Mouse (Mus musculus): ENCODE results near the gene Plekhg2. TPM values are rescaled to one million over a fixed set of nuclear protein-coding genes. Genes with fewer than 3 reads are reported as not detected.

Plekhg2 gene
- polyA plus RNA-seq (2014; fragmentation: Illumina TruSeq; extraction: RNeasy Lipid Tissue Mini Kit (QIAGEN cat#74804); ENCODE audit: low replicate concordance): 1.4 TPM

GRCm38 (mm10) chr7:28372251-28373108 lies at the start of gene Plekhg2:
Gene Plekhg2, minus strand, starts transcription at chr7:28372599.

GRCm38 (mm10) chr7:28392429-28393271 lies 20.3 kb upstream of the Plekhg2 start, which contains the start of the genes Med29 and Paf1:
Gene Med29, minus strand, starts transcription at chr7:28392708.
Gene Paf1, plus strand, starts transcription at chr7:28392951.

GRCm38 (mm10) chr7:28380237-28381016 lies 8.0 kb upstream of the Plekhg2 start, which contains the start of gene Zfp36:
Gene Zfp36, minus strand, starts transcription at chr7:28380253.

GRCm38 (mm10) chr7:28350155-28350883 lies 22.1 kb downstream of the Plekhg2 start, which contains the start of gene Rps16:
Gene Rps16, plus strand, starts transcription at chr7:28350652.

GRCm38 (mm10) chr7:28338108-28338998 lies 34.0 kb downstream of the Plekhg2 start, which contains the start of gene Supt5:
Gene Supt5, minus strand, starts transcription at chr7:28338746.

GRCm38 (mm10) chr7:28311926-28312543 lies 60.4 kb downstream of the Plekhg2 start, which contains the start of gene Timm50:
Gene Timm50, minus strand, starts transcription at chr7:28312072.

Other genes with a start within 250 kb of the Plekhg2 start
- gene 9530053A07Rik, start 243.1 kb downstream of the Plekhg2 start, polyA plus RNA-seq (2014; fragmentation: Illumina TruSeq; extraction: RNeasy Lipid Tissue Mini Kit (QIAGEN cat#74804); ENCODE audit: low replicate concordance): not detected
- 9.7 TPM for gene Fbl, start 202.9 kb downstream of the Plekhg2 start, polyA plus RNA-seq (2014; fragmentation: Illumina TruSeq; extraction: RNeasy Lipid Tissue Mini Kit (QIAGEN cat#74804); ENCODE audit: low replicate concordance)
- 0.19 TPM for gene Dyrk1b, start 193.1 kb downstream of the Plekhg2 start, polyA plus RNA-seq (2014; fragmentation: Illumina TruSeq; extraction: RNeasy Lipid Tissue Mini Kit (QIAGEN cat#74804); ENCODE audit: low replicate concordance)
- 1.9 TPM for gene Eid2, start 104.7 kb downstream of the Plekhg2 start, polyA plus RNA-seq (2014; fragmentation: Illumina TruSeq; extraction: RNeasy Lipid Tissue Mini Kit (QIAGEN cat#74804); ENCODE audit: low replicate concordance)
- 5.1 TPM for gene Eid2b, start 94.9 kb downstream of the Plekhg2 start, polyA plus RNA-seq (2014; fragmentation: Illumina TruSeq; extraction: RNeasy Lipid Tissue Mini Kit (QIAGEN cat#74804); ENCODE audit: low replicate concordance)
- not detected for gene Selenov, start 81.4 kb downstream of the Plekhg2 start, polyA plus RNA-seq (2014; fragmentation: Illumina TruSeq; extraction: RNeasy Lipid Tissue Mini Kit (QIAGEN cat#74804); ENCODE audit: low replicate concordance)
- not detected for gene Dll3, start 70.4 kb downstream of the Plekhg2 start, polyA plus RNA-seq (2014; fragmentation: Illumina TruSeq; extraction: RNeasy Lipid Tissue Mini Kit (QIAGEN cat#74804); ENCODE audit: low replicate concordance)
- 3.6 TPM for gene Timm50, start 60.5 kb downstream of the Plekhg2 start, polyA plus RNA-seq (2014; fragmentation: Illumina TruSeq; extraction: RNeasy Lipid Tissue Mini Kit (QIAGEN cat#74804); ENCODE audit: low replicate concordance)
- 17.7 TPM for gene Supt5, start 33.9 kb downstream of the Plekhg2 start, polyA plus RNA-seq (2014; fragmentation: Illumina TruSeq; extraction: RNeasy Lipid Tissue Mini Kit (QIAGEN cat#74804); ENCODE audit: low replicate concordance)
- 88.0 TPM for gene Rps16, start 21.9 kb downstream of the Plekhg2 start, polyA plus RNA-seq (2014; fragmentation: Illumina TruSeq; extraction: RNeasy Lipid Tissue Mini Kit (QIAGEN cat#74804); ENCODE audit: low replicate concordance)
- gene Zfp36, start 7.7 kb upstream of the Plekhg2 start, polyA plus RNA-seq (2014; fragmentation: Illumina TruSeq; extraction: RNeasy Lipid Tissue Mini Kit (QIAGEN cat#74804); ENCODE audit: low replicate concordance): 49.2 TPM
- gene Med29, start 20.1 kb upstream of the Plekhg2 start, polyA plus RNA-seq (2014; fragmentation: Illumina TruSeq; extraction: RNeasy Lipid Tissue Mini Kit (QIAGEN cat#74804); ENCODE audit: low replicate concordance): 1.0 TPM
- 41.1 TPM for gene Paf1, start 20.4 kb upstream of the Plekhg2 start, polyA plus RNA-seq (2014; fragmentation: Illumina TruSeq; extraction: RNeasy Lipid Tissue Mini Kit (QIAGEN cat#74804); ENCODE audit: low replicate concordance)
- gene Gmfg, start 64.8 kb upstream of the Plekhg2 start, polyA plus RNA-seq (2014; fragmentation: Illumina TruSeq; extraction: RNeasy Lipid Tissue Mini Kit (QIAGEN cat#74804); ENCODE audit: low replicate concordance): 12.2 TPM
- not detected for gene Lrfn1, start 79.4 kb upstream of the Plekhg2 start, polyA plus RNA-seq (2014; fragmentation: Illumina TruSeq; extraction: RNeasy Lipid Tissue Mini Kit (QIAGEN cat#74804); ENCODE audit: low replicate concordance)
- gene Ifnl2, start 137.9 kb upstream of the Plekhg2 start, polyA plus RNA-seq (2014; fragmentation: Illumina TruSeq; extraction: RNeasy Lipid Tissue Mini Kit (QIAGEN cat#74804); ENCODE audit: low replicate concordance): not detected
- gene Ifnl3, start 150.2 kb upstream of the Plekhg2 start, polyA plus RNA-seq (2014; fragmentation: Illumina TruSeq; extraction: RNeasy Lipid Tissue Mini Kit (QIAGEN cat#74804); ENCODE audit: low replicate concordance): not detected
- gene Sycn, start 168.3 kb upstream of the Plekhg2 start, polyA plus RNA-seq (2014; fragmentation: Illumina TruSeq; extraction: RNeasy Lipid Tissue Mini Kit (QIAGEN cat#74804); ENCODE audit: low replicate concordance): 1.0 TPM
- not detected for gene Nccrp1, start 174.7 kb upstream of the Plekhg2 start, polyA plus RNA-seq (2014; fragmentation: Illumina TruSeq; extraction: RNeasy Lipid Tissue Mini Kit (QIAGEN cat#74804); ENCODE audit: low replicate concordance)
- gene Samd4b, start 225.5 kb upstream of the Plekhg2 start, polyA plus RNA-seq (2014; fragmentation: Illumina TruSeq; extraction: RNeasy Lipid Tissue Mini Kit (QIAGEN cat#74804); ENCODE audit: low replicate concordance): 11.0 TPM
- 1.1 TPM for gene Pak4, start 225.6 kb upstream of the Plekhg2 start, polyA plus RNA-seq (2014; fragmentation: Illumina TruSeq; extraction: RNeasy Lipid Tissue Mini Kit (QIAGEN cat#74804); ENCODE audit: low replicate concordance)

Measured in small intestine, adult 10 weeks (tissue).